Mouse (Mus musculus): Measurements from ENCODE around the gene Wdr66. TPM values are rescaled to one million over a fixed set of nuclear protein-coding genes. Genes with fewer than 3 reads are reported as not detected.

The Wdr66 gene
- polyA plus RNA-seq, 1 experiment from 2014 or later: 2.5 TPM

DNA sequence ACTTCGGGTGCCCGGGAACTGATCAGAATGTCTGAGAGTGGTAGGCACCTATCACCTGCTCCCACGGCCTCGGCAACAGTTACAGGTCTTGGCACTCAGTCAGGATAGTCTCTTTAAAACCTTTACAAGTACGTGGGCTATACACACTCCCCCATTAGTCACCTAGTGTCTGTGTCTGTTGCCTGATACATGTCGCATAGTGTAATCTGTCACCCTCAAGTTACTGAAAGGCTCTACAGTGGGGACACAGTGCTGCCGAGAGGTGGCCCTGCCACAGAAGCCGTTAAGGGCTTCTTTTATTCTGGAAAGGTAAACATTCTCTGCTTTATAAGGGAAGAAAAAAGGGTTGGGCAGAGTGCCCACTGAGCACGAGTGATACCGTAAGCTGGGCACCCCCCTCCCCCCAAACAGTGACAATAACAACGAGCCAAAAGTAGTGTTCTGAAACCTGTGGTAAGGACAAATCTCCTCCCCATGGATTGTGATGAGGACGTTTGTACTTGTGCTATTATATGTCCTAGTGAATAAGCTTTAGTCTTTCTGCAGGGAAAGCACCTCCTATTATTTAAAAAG, 61.2 kb downstream of the Wdr66 start:
- no peaks in the 10 kb centered on the region for H3K27me3 ChIP-seq (replicated peaks; ENCODE audit: control insufficient read depth, insufficient read depth, low read length)
- H3K36me3 ChIP-seq (ENCODE audit: control insufficient read depth, insufficient read depth, low read length): no peaks in the 10 kb centered on the region
- no peak; the same call in 1 of the 2 replicates for ATAC-seq (ENCODE audit: low read depth)
- H3K4me2 ChIP-seq (ENCODE audit: low read depth, low read length): no peak overlapping the region
- no peak overlapping the region for H3K9ac ChIP-seq (ENCODE audit: low read depth, low read length)
- H3K4me1 ChIP-seq (ENCODE audit: control insufficient read depth, insufficient read depth, low read length): peaks cover 7% of the 10 kb centered on the region; the same call in 1 of the 2 replicates
- H3K4me3 ChIP-seq (ENCODE audit: low read depth, low read length): no peak overlapping the region
- no peak overlapping the region for H3K27ac ChIP-seq (replicated peaks; ENCODE audit: low read depth, low read length)
- no peaks in the 10 kb centered on the region for H3K9me3 ChIP-seq (ENCODE audit: control insufficient read depth, low read length)
- 67% methylated on average over 12 of the region's 12 CpGs for WGBS
- DNase-seq (ENCODE audit: low spot score): no peak

GRCm38 (mm10) chr5:123313851-123314380, 62.0 kb downstream of the Wdr66 start:
- H3K27ac ChIP-seq (replicated peaks; ENCODE audit: low read depth, low read length): no peak overlapping the region
- H3K36me3 ChIP-seq (ENCODE audit: control insufficient read depth, insufficient read depth, low read length): no peaks in the 10 kb centered on the region
- 47% methylated on average over 11 of the region's 11 CpGs for WGBS
- H3K4me1 ChIP-seq (ENCODE audit: control insufficient read depth, insufficient read depth, low read length): peaks cover 11% of the 10 kb centered on the region; the same call in 1 of the 2 replicates
- no peaks in the 10 kb centered on the region for H3K27me3 ChIP-seq (replicated peaks; ENCODE audit: control insufficient read depth, insufficient read depth, low read length)
- ATAC-seq (ENCODE audit: low read depth) (no peak), DNase-seq (ENCODE audit: low spot score) (no peak)
- H3K4me2 ChIP-seq (ENCODE audit: low read depth, low read length): no peak overlapping the region
- H3K9ac ChIP-seq (ENCODE audit: low read depth, low read length): no peak overlapping the region
- H3K4me3 ChIP-seq (ENCODE audit: low read depth, low read length): no peak overlapping the region
- H3K9me3 ChIP-seq (ENCODE audit: control insufficient read depth, low read length): no peaks in the 10 kb centered on the region

DNA sequence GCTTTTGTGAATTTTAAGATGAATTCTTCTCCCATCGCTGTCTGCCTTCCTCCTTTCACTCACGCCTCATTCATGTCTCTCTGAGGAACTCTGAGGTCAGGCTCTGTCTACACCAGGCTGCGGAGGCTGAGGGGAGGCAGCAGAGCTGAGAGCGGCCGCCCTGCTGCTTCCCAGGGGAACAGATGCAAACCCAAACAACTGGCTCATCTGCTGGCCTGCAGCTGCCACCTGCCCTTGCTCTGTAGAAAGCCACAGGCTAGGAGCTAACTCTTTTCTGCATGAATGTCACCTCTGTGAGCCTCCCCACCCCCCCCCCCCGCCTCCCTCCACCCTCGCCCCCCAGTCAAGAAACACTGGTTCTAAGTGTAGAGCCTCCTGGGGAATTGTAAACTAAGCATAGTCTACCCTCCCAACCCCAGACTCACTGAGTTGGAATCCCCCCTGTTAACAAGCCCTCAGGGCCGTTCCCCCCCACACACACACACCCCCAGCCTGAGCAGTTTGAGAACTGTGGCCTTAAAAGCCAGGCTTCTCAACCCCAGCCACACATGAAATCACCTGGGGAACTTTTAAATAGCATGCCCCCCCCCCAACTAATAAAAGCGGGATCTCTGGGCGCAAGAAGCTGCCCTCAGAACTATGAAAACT, 63.4 kb downstream of the Wdr66 start:
- H3K4me1 ChIP-seq (ENCODE audit: control insufficient read depth, insufficient read depth, low read length): peaks cover 11% of the 10 kb centered on the region; the same call in 1 of the 2 replicates
- no peak overlapping the region for H3K27ac ChIP-seq (replicated peaks; ENCODE audit: low read depth, low read length)
- ATAC-seq (ENCODE audit: low read depth) (peak; percentile 53), DNase-seq (ENCODE audit: low spot score) (peak; percentile 75)
- 40% methylated on average over 8 of the region's 10 CpGs for WGBS
- H3K9ac ChIP-seq (ENCODE audit: low read depth, low read length): no peak overlapping the region
- no peak overlapping the region for H3K4me3 ChIP-seq (ENCODE audit: low read depth, low read length)
- no peaks in the 10 kb centered on the region for H3K9me3 ChIP-seq (ENCODE audit: control insufficient read depth, low read length)
- H3K36me3 ChIP-seq (ENCODE audit: control insufficient read depth, insufficient read depth, low read length): no peaks in the 10 kb centered on the region
- H3K27me3 ChIP-seq (replicated peaks; ENCODE audit: control insufficient read depth, insufficient read depth, low read length): no peaks in the 10 kb centered on the region
- no peak overlapping the region for H3K4me2 ChIP-seq (ENCODE audit: low read depth, low read length)

- ATAC-seq (ENCODE audit: low read depth): peak; percentile 38; the same call in 1 of the 2 replicates
These were observed 66.1 kb downstream of the Wdr66 start for GRCm38 (mm10) chr5:123317992-123318391.

DNA sequence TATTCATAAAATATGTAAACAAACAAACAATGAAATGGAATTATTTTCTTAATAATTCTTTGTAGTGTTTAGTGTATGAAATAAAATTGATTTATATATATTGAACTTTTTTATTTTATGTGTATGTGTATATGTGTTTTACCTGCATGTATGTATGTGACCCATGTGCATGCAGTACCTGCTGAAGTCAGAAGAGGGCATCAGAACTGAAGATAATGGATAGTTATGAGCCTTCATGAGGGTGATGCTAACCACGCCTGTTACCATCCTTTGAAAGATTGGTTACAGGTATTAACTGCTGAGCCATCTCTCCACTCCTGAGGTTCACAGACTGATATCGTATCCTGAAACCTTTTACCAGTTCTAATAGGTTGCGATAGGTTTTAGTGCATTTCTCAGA, 68.2 kb downstream of the Wdr66 start:
- DNase-seq (ENCODE audit: low spot score) (no peak), ATAC-seq (ENCODE audit: low read depth) (no peak)
- Histone ChIP-seq H3K36me3 (ENCODE audit: control insufficient read depth, insufficient read depth, low read length) (no peaks in the 10 kb centered on the region), H3K9ac (ENCODE audit: low read depth, low read length) (no peak overlapping the region), H3K27me3 (replicated peaks; ENCODE audit: control insufficient read depth, insufficient read depth, low read length) (no peaks in the 10 kb centered on the region), H3K4me3 (ENCODE audit: low read depth, low read length) (no peak overlapping the region), H3K4me1 (ENCODE audit: control insufficient read depth, insufficient read depth, low read length) (peaks cover 17% of the 10 kb centered on the region), H3K4me2 (ENCODE audit: low read depth, low read length) (no peak overlapping the region), H3K9me3 (ENCODE audit: control insufficient read depth, low read length) (no peaks in the 10 kb centered on the region), H3K27ac (replicated peaks; ENCODE audit: low read depth, low read length) (no peak overlapping the region)
- 94% methylated on average over 3 of the region's 3 CpGs for WGBS

More at GRCm38 (mm10) chr5:123317992-123318391, 66.1 kb downstream of the Wdr66 start:
- peaks cover 11% of the 10 kb centered on the region; the same call in 1 of the 2 replicates for H3K4me1 ChIP-seq (ENCODE audit: control insufficient read depth, insufficient read depth, low read length)
- H3K9ac ChIP-seq (ENCODE audit: low read depth, low read length): 0 out of 2 replicates have a peak overlapping the region, but pooled peaks have one; percentile 11
- 15% methylated on average over 6 of the region's 6 CpGs for WGBS
- H3K4me2 ChIP-seq (ENCODE audit: low read depth, low read length): peak overlapping the region; percentile 47
- H3K4me3 ChIP-seq (ENCODE audit: low read depth, low read length): peak overlapping the region; percentile 25
- no peaks in the 10 kb centered on the region for H3K36me3 ChIP-seq (ENCODE audit: control insufficient read depth, insufficient read depth, low read length)
- no peaks in the 10 kb centered on the region for H3K9me3 ChIP-seq (ENCODE audit: control insufficient read depth, low read length)
- peak; percentile 65 for DNase-seq (ENCODE audit: low spot score)
- H3K27ac ChIP-seq (replicated peaks; ENCODE audit: low read depth, low read length): 0 out of 2 replicates have a peak overlapping the region, but pooled peaks have one; percentile 21
- no peaks in the 10 kb centered on the region for H3K27me3 ChIP-seq (replicated peaks; ENCODE audit: control insufficient read depth, insufficient read depth, low read length)

GRCm38 (mm10) chr5:123324242-123324641, 72.3 kb downstream of the Wdr66 start:
- 15% methylated on average over 15 of the region's 15 CpGs for WGBS
- H3K4me2 ChIP-seq (ENCODE audit: low read depth, low read length): peak overlapping the region; percentile 37
- H3K4me1 ChIP-seq (ENCODE audit: control insufficient read depth, insufficient read depth, low read length): peaks cover 17% of the 10 kb centered on the region

DNA sequence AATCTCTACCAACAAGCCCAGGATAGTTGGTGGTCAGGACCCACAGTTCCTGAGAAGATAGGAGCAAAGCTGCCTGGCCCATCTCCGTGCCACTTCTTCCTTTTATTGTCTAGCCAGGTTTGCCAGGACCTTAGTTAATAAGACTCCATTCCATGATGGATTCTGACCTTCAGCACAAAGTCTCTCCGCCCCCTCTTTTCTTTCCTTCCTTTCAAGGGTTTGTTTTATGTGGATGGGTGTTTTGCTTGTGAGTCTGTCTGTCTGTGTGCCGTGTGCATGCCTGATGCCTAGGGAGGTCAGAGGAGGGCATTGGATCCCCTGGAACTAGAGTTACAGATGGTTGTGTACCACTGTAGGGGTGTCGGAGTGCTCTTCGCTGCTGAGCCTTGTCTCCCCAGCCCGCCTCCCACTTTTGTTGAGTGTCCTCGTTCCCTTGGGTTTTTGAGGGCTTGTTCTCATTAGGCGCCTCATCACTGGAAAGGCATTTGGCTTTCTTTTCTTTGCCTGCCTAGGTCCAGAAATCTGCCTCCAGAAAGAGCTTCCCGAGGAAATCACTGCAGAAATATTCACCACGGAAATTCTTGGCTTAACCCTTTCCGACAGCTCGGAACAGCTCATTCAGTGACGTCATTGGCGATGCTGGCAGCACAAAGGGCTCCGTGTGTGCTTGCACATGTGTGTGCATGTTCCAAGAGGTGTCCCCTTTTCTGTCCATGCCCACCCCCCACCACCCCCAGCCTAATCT, 74.3 kb downstream of the Wdr66 start:
- Histone ChIP-seq H3K9ac (ENCODE audit: low read depth, low read length) (no peak overlapping the region), H3K4me3 (ENCODE audit: low read depth, low read length) (no peak overlapping the region), H3K27me3 (replicated peaks; ENCODE audit: control insufficient read depth, insufficient read depth, low read length) (no peaks in the 10 kb centered on the region), H3K27ac (replicated peaks; ENCODE audit: low read depth, low read length) (peak overlapping the region; percentile 84), H3K4me1 (ENCODE audit: control insufficient read depth, insufficient read depth, low read length) (peaks cover 17% of the 10 kb centered on the region), H3K4me2 (ENCODE audit: low read depth, low read length) (peak overlapping the region; percentile 8; the same call in 1 of the 2 replicates), H3K36me3 (ENCODE audit: control insufficient read depth, insufficient read depth, low read length) (no peaks in the 10 kb centered on the region), H3K9me3 (ENCODE audit: control insufficient read depth, low read length) (no peaks in the 10 kb centered on the region)
- 38% methylated on average over 15 of the region's 15 CpGs for WGBS
- DNase-seq (ENCODE audit: low spot score) (peak; percentile 72), ATAC-seq (ENCODE audit: low read depth) (no peak)

More at GRCm38 (mm10) chr5:123324242-123324641, 72.3 kb downstream of the Wdr66 start:
- DNase-seq (ENCODE audit: low spot score) (peak; percentile 92), ATAC-seq (ENCODE audit: low read depth) (peak; percentile 80)
- Histone ChIP-seq H3K27me3 (replicated peaks; ENCODE audit: control insufficient read depth, insufficient read depth, low read length) (no peaks in the 10 kb centered on the region), H3K27ac (replicated peaks; ENCODE audit: low read depth, low read length) (peak overlapping the region; percentile 44; the same call in 1 of the 2 replicates), H3K36me3 (ENCODE audit: control insufficient read depth, insufficient read depth, low read length) (no peaks in the 10 kb centered on the region), H3K4me3 (ENCODE audit: low read depth, low read length) (no peak overlapping the region), H3K9me3 (ENCODE audit: control insufficient read depth, low read length) (no peaks in the 10 kb centered on the region), H3K9ac (ENCODE audit: low read depth, low read length) (0 out of 2 replicates have a peak overlapping the region, but pooled peaks have one; percentile 30)

DNA sequence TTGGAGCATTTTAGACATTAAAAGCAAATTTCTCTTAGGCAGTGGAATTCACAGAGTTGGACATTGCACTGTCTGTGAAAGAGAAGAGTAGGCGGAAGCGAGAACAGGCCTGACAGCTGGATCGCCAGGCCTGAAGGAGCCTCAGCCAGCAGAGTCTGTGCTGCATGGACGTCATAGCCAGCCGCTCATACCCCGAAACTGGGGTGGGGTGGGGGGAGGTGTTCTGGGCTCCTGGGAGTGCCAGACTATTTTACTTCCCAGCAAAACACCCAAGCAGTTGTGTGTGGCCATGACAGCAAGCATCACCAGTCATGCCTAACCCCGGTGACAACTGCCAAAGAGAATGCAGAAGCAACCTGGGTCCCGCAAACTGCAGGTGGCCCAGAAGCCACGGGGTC, 74.8 kb downstream of the Wdr66 start:
- 57% methylated on average over 9 of the region's 9 CpGs for WGBS
- Histone ChIP-seq H3K4me1 (ENCODE audit: control insufficient read depth, insufficient read depth, low read length) (peaks cover 17% of the 10 kb centered on the region), H3K4me2 (ENCODE audit: low read depth, low read length) (peak overlapping the region; percentile 8; the same call in 1 of the 2 replicates), H3K27me3 (replicated peaks; ENCODE audit: control insufficient read depth, insufficient read depth, low read length) (no peaks in the 10 kb centered on the region), H3K27ac (replicated peaks; ENCODE audit: low read depth, low read length) (peak overlapping the region; percentile 84), H3K4me3 (ENCODE audit: low read depth, low read length) (no peak overlapping the region), H3K9ac (ENCODE audit: low read depth, low read length) (no peak overlapping the region), H3K36me3 (ENCODE audit: control insufficient read depth, insufficient read depth, low read length) (no peaks in the 10 kb centered on the region), H3K9me3 (ENCODE audit: control insufficient read depth, low read length) (no peaks in the 10 kb centered on the region)
- ATAC-seq (ENCODE audit: low read depth) (no peak), DNase-seq (ENCODE audit: low spot score) (no peak)
